Mouse (Mus musculus) bone marrow, adult 2 months (tissue): ENCODE results near the gene Sod2.
"Not testable (repeated sequence)": the region's sequence is repeated elsewhere in the genome, so short reads cannot be mapped to it uniquely, and the experiment has no call there.

Experiments used
- CTCF ChIP-seq: fragments of 200-500 bp; IDR thresholded peaks from 2 replicates; pipeline ENCODE4 v1.5.1; 2011; ENCODE audit warnings: low read length, control low read depth; ENCODE audit not compliant: control insufficient read depth, insufficient read depth
- POLR2A ChIP-seq: fragments of 200-500 bp; IDR thresholded peaks from 2 replicates; pipeline ENCODE4 v1.6.1; 2011; ENCODE audit warnings: low read depth, mild to moderate bottlenecking, control low read depth, low read length, borderline replicate concordance; ENCODE audit not compliant: control insufficient read depth

GRCm38 (mm10) chr17:13004436-13004835 lies 2.2 kb upstream of the Sod2 start:
- not testable (repeated sequence) for TF ChIP-seq CTCF, POLR2A
